Mouse (Mus musculus): ENCODE results near the gene Ace.

DNA sequence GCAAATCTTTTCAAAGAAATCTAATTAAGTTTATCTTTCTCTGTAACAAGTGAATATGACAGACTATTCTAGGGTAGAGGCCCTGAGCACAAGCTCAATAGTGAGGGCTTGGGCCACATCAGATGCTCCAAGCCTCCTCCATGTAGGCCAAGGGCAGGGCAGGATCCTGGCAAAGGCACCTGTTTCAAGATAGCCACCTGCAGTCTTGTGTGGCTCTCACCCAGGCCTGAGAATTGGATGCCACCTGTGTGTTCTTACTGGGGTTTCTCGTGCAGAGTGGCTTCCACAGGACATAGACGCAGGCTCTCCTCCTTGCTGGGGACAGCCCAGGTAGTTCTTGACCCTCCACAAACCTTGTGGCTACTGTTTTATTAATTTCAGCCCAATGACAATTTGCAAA lies 10.5 kb downstream of the Ace start:
- TF ChIP-seq CTCF (IDR thresholded peaks at IDR 0.05; ENCODE audit: control insufficient read depth, insufficient read depth, insufficient read length) (no peak), MYOD1 (IDR thresholded peaks at IDR 0.05; ENCODE audit: control insufficient read depth, insufficient read length, low read depth) (no peak), MAX (IDR thresholded peaks at IDR 0.05) (no peak)
